Mouse (Mus musculus): ENCODE data around the gene E130308A19Rik.

Gene E130308A19Rik

DNA sequence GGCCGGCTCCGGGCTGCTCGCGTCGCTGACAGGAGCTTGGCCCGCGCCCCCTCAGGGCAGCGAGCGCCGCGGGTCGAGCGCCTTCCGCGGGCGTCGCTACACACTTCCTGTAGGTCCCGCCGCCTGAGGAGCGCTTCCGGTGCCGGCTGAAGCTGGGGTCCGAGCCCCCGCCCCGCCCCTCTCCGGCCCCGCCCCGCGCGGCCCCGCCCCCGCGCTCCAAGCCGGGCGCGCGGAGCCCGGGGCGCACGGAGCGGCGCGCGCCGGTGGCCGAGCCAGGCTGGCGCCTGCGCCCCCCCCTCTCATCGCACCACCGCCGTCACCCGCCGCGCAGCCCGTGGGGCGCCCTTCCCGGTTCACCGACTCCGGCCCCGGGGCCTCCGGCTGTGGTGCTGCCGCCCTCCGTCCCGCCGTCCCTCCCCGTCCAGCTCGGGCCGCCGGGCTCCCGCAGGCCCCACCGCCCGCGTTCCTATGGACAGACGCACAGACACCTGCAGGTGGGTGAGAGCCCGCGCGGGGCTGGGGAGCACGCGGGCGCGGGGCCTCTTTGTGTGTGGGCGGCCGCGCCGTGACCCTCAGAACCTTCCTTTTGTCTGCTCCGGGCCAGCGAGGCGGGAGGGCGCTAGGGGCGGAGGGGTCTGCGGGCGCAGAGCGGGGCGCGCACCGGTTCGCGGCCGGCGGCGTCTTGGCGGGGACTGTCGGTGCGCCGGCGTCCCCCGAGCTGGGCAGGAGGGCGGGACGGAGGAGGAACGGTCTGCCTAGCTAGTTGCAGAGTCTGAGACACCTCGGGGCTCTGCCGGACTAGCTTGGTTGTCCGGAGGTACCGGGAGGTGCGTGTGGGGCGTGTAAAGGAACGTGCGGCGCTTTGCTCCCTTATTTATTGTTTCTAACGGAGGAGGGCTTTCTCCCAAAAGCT, at the start of gene E130308A19Rik:
Gene E130308A19Rik (plus strand): TSS at position 214 of the 913 bp plus-strand sequence.
- peak; percentile 85 for DNase-seq

DNA sequence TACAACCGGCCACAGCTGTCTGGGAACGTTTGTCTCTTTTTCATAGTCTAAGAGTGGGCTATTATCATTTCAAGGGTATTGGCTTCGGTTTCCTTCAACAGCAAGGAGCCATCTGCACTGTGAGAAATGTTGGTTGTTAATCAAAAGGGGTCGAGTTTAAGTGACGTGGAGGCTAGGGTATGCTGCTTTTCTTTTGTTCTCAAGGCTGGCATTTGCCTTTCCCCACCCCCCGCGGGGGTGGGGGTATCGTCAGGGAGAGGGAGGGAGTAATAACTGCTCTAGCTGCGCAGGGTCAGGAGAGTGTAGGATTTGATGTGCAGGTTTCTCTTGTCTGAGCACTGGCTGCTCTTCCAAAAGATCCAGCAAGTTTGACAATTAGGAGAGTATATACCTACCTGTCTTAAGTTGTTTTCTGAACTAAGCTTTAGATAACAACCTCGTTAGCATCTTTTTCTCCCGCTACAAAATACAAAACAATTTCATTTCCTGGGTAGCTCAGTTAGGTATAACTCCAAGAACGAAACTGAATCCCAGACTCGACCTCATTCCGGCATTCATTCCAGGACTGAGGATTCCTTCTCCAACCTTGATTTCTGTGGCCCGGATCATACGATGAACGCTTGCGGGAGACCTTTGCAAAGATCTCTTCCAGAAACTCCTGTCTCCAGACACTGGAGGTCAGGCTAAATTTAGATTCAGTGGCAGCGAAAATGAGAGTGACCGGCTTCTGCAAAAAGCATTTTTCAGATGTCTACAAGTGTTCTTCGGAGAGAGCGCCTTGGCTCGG, 45.3 kb upstream of the E130308A19Rik start:
- DNase-seq: peak; percentile 68

DNA sequence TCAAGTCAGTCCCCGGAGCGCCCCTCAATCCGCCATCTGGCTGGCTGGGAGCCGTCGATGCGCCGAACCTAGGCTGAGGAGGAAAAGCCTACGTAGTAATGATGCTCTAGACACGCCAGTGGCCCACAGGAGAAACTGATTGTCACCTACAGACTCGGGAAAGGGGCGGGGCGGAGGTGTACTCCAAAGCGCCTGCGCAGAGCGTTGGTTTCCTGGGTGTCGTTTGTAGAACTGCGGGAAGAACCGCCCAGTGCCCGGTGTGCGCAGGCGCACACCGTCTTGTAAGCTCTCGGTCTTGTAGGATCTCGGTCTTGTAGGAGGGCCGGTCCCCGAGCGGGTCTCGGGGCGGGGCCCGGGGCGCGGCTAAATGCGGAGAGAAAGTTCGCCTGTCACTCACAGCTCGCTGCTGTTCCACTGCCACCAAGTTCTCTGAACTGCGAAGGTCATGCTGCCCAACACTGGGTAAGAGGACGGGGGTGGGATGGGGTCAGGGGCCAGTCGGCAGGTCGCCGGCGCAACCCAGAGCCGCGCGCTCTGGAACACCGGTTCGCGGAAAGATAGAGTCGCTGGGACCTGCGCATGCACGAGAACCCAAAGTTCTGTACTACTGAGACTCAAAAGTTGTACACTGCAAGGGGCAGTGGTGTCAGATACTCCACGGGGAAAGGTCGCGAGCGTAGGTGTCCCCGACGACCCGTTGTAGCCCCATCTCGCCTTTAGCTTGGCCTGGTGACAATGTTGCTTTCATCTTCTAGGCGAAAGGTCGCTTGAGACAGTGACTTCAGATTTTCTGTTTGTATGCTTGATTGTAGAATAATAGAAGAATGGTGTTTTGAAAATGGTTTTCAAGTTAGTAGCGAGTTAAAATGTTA, 44.5 kb upstream of the E130308A19Rik start, which contains the start of gene Hsdl2:
Gene Hsdl2 (plus strand): TSS at position 250 of the 872 bp plus-strand sequence.
- peak; percentile 100 for DNase-seq

DNA sequence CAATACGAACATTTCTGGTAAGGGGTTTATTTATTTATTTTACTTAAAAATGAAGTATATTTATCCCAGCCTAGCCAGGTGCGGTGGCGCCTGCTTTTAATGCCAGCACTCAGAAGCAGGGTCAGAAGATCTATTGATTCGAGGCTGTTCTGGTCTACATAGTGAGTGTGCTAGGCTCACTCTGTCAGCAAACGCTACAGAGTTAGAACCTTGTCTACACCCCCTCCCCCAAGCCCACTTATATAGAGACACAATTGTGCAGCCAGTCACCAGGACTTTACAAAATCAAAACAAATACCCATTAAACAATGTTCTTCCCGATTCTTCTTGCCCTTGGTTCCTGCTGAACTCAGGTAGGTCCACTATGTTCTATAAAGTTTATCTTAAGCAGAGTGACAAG, 43.8 kb upstream of the E130308A19Rik start:
- DNase-seq: no peak

- DNase-seq: no peak
Measured at GRCm38 (mm10) chr4:59585097-59585496, 40.9 kb upstream of the E130308A19Rik start.

DNA sequence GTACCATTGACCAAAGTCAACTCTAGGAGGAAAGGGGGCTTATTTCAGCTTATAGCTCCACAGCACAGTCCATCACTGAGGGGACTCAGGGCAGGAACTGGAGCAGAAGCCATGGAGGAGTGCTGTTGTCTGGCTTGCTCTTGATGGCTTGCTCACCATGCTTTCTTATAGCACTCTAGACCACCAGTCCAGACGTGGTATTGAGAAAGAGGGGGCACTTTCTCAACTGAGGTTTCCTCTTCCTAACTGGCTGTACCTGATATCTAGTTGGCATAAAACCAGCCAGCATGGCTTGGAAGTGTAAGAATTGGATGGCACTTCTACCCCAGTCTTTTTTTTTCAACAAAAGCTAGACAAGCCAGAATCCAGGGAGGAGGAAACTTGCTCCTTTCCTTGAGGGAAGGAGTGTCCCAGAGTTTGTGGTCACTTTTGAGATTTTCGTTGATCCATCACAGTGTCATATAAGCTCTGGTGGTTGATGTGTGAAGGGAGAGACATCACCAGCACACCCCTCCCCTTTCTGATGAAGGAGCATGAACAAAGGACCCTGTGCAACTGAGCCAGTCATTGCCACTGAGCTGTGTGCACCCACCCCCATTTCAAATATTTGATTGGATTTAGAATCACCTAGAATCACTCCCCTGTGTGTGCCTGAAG, 38.7 kb upstream of the E130308A19Rik start:
- DNase-seq: no peak

DNA sequence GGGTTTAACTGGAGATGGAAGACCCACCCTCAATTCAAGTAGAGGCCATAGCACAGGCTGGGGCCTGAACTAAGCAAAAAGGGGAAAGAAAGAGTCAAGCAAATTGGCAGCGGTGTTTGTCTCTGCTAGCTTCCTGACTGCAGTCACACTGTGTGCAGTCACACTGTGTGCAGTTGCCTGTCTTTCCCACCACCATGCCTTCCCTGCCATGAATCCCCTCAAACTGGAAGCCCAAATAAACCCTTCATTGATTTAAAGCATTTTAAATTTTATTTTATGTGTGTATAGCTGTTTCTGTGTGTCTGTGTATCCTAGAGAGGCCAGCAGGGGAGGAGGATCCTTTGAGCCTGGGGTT, 38.2 kb upstream of the E130308A19Rik start:
- no peak for DNase-seq

DNA sequence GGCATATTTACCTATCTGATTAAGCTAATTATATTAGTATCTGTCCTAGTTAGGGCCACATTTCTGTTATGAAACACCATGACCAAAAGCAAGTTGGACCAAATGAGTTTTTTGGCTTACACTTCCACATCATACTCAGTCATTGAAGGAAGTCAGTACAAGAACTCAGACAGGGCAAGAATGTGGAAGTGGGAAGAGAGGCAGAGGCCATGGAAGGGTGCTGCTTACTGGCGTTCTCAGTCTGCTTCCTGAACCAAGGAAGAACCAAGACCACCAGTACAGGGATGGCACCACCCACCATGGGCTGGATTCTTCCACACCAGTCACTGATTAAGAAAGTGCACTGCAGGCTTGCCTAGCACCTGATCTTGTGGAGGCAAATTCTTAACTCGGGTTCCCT, 31.4 kb upstream of the E130308A19Rik start:
- no peak for DNase-seq

- no peak for DNase-seq
Measured at GRCm38 (mm10) chr4:59596556-59596955, 29.5 kb upstream of the E130308A19Rik start.

- DNase-seq: no peak
Measured at GRCm38 (mm10) chr4:59602704-59603103, 23.3 kb upstream of the E130308A19Rik start.

GRCm38 (mm10) chr4:59604892-59605291, 21.1 kb upstream of the E130308A19Rik start:
- DNase-seq: no peak

DNA sequence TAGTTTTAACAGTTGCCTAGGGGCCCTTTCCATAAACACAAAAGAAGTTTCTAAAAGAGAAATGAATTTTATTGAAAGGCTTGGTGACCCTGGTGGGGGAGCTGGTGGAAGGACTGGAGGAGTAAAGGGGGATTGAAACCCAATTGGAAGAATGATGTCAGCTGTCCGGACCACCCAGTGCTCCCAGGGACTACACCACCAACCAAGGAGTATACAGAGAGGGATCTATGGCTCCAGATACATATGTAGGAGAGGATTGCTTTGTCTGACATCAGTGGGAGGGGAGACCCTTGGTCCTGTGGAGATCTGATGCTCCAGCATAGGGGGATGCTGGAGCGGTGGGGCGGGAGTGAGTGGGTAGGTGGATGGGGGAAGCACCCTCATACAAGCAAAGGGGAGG, 20.5 kb upstream of the E130308A19Rik start:
- no peak for DNase-seq

DNA sequence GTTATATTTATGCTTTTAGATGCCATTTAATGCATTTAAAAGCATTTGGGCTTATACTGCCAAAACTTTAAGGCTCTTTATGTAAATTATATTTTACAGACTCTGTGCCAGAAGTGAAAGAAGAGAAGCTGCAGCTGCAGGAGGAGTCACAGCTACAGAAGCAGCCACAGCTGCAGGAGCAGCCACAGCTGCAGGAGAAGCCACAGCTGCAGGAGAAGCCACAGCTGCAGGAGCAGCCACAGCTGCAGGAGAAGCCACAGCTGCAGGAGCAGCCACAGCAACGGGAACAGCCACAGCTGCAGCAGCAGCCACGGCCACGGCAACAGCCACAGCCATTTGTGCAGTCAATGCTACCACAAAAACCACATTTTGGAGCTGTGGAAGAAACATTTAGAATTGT, 15.6 kb upstream of the E130308A19Rik start:
- no peak for DNase-seq

GRCm38 (mm10) chr4:59614986-59615385, 11.0 kb upstream of the E130308A19Rik start:
- peak; percentile 17 for DNase-seq

DNA sequence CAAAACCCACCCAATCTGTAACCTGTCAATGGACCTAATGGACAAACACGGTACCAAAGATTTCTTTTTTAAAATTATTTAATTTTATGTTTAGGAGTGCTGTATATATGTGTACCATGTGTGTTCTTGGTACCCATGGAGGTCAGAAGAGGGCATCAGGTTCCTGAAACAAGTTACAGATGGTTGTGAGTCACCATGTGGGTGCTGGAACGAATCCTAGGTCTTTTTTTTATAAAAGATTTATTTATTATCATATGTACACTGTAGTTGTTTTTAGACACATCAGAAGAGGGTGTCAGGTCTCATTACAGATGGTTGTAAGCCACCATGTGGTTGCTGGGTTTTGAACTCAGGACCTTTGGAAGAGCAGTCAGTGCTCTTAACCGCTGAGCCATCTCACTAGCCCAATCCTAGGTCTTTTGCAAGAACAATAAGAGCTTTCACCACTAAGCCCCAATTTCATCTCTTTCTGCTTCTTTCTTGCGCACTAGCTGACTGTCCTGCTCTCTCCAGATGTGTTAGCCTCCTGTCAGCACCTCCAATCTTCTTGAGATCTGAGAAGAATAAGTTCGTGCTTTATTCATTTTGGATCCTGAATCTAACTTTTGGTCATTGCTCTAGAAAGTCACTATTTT, 6.3 kb upstream of the E130308A19Rik start:
- no peak for DNase-seq

GRCm38 (mm10) chr4:59625676-59625997, 374 bp upstream of the E130308A19Rik start:
- no peak for DNase-seq

DNA sequence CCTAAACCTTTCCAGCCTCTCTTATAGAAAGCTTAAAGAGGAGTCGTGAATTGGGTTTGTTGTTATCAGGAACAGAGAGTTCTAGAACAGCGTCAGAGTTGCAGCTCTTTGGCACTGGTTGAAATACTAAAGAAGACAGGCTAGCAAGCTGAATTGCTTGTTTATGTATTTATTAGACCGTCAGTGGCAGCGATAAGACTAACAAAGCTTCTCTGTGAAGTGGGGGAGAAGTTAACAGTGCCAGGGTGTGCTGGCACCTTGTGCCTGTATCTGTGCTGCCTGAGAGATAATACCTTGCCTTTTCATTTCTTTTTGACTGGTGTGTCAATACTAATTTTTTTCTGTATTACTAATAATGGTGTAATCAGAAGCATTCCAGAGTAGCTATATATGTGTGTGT, 2.2 kb downstream of the E130308A19Rik start:
- DNase-seq: no peak

GRCm38 (mm10) chr4:59629076-59629874, 3.3 kb downstream of the E130308A19Rik start:
- no peak for DNase-seq

DNA sequence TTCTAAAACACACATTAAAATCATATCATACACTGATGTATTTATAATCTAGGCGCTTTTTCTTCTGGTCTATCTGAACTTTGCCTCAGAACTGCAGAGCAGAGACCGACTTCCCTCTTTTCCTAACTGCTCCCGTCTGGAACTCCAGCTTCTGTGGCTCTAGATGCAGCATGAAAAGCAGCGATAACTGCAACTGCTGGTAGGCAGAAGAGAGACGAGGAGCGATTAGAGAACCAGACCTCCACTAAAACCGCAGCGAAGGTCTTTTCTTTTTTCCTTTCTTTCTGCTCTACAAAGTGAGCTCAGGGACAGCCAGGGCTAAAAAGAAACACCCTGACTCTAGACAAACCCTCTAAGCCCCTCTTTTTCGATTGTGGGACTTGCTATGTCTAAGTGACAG, 4.1 kb downstream of the E130308A19Rik start:
- DNase-seq: no peak

- no peak for DNase-seq
Measured at GRCm38 (mm10) chr4:59634532-59634931, 8.5 kb downstream of the E130308A19Rik start.

GRCm38 (mm10) chr4:59639163-59639562, 13.2 kb downstream of the E130308A19Rik start:
- no peak for DNase-seq
